Mouse (Mus musculus): ENCODE measurements around the gene Commd9. TPM values are rescaled to one million over a fixed set of nuclear protein-coding genes. Genes with fewer than 3 reads are reported as not detected.

Commd9 gene
- polyA plus RNA-seq (2017; shearing (Covaris generic)), result 11.5 TPM

GRCm38 (mm10) chr2:101885768-101886438 lies at the start of gene Commd9:
Commd9 (plus strand) TSS chr2:101886247.

GRCm38 (mm10) chr2:101882998-101883397 lies 3.0 kb upstream of the Commd9 start, which contains the start of gene Prr5l:
Prr5l (minus strand) TSS chr2:101883027.

Other genes starting within 250 kb of the Commd9 start
- gene Rag1, start 236.7 kb upstream of the Commd9 start, polyA plus RNA-seq (2017; shearing (Covaris generic)), result 0.07 TPM
- gene B230118H07Rik, start 236.7 kb upstream of the Commd9 start, polyA plus RNA-seq (2017; shearing (Covaris generic)), result not detected
- gene Traf6, start 207.8 kb upstream of the Commd9 start, polyA plus RNA-seq (2017; shearing (Covaris generic)), result 25.9 TPM
- gene Prr5l, start 3.2 kb upstream of the Commd9 start, polyA plus RNA-seq (2017; shearing (Covaris generic)), result 0.16 TPM

All from effector memory CD4-positive, alpha-beta T cell, adult 5 months (primary cell).